Mouse (Mus musculus) ES-CJ7 (cell line): ENCODE measurements around the gene Rnf207.
A peak's percentile ranks its signal among the peaks of the same experiment; 100 is the strongest.

Experiments used
- DNase-seq: peaks from one replicate; pipeline ENCODE4 v3.0.0; 2011; ENCODE audit warnings: low read depth, low spot score

Rnf207 gene

DNA sequence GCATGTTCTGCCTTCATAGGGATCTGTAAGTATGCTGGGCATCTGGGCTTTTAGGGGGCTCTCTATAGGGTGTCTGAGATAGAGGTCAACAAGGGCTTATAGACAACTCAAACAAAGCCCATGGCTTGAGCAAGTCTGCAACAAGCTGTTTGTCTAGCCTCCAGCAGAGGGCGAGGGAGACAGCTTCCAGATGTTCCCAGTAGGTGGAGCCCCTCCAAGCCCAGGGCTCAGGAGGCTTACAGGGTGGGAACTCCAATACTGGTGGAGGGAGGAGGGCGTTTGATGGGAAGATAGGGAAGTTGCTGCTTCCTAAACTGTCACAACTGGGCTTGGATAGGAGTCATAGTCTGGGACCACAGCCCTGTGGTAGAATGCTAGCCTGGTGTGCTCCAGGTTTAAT lies 14.2 kb upstream of the Rnf207 start:
- DNase-seq = peak; percentile 93

DNA sequence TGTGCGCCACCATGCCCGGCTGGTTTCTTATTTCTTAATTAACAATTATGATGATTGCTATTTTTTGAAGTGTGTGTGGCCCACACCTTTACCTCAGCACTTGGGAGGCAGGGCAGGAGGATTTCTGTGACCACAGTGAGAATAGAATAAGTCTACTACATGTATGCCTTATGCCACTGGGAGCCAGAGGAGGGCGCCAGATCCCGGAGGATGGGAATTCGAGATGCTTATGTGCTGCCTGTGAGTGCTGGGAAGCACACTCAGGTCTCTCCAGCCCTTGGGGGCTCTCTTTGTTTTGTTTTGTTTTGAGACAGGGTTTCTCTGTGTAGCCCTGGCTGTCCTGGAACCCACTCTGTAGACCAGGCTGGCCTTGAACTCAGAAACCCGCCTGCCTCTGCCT lies 9.9 kb upstream of the Rnf207 start:
- peak; percentile 82 for DNase-seq

DNA sequence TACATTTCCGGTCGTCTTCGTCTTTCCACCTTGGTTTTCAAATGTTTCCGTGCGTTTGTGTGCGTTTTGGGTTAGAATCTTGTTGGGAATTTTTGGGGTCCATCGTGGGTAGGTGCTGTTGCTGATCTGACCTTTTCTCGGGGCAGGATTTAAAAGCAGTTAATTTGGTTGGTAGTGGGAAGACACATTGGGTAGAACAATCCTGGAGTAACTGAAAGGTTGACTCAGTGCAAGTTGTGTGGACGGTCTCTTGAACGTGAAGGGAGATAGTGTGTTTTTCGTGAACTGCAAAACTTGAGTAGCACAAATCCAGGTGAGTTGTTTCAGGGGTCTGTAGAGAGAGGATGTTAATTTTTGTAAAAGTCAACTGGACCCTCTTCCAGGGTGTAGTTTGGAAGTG lies 7.8 kb upstream of the Rnf207 start:
- DNase-seq = no peak

DNA sequence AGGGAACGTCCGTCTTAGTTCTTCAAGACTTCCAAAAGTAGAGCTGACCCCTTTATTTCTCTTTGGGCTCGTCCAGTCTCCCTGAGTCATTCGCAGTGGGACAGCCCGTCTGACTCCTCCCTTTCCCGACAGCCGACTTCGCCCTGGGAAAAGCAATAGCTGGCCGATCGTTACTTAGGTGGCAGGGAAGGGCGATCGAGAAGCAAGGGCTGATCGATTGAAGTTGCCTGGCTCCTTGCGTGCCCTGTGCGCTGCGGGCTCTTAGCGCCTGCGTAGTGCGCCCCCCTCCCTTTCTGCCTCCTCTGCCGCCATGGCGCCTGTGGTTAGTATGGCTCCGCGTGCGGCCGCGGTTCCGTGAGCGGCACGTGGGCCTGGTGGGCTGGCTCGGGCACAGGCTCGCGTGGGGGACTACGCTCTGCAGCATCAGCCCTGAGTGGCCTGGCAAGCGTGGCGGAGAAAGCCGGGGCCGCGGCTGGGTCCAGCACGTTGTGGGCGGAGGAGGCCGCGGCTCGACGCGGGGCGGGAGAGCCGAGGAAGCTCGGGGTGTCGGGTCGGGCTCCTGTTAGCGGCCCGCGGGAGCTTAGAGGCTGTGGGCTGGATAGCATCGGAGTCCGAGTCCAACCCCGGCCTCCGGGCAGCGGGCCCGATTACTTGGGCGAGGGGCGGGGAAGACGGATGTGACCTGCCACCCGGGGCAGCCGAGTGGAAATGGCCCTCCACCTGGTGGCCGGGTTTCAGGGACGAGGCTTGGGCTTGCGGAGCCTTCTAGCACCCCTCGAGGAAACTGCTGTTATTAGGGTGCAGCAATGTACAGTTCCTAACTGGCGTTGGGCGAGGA lies 7.0 kb upstream of the Rnf207 start, which contains the start of gene Rpl22:
TSS of gene Rpl22 (plus strand) at position 169 of the 838 bp plus-strand sequence.
- DNase-seq = peak; percentile 99

DNA sequence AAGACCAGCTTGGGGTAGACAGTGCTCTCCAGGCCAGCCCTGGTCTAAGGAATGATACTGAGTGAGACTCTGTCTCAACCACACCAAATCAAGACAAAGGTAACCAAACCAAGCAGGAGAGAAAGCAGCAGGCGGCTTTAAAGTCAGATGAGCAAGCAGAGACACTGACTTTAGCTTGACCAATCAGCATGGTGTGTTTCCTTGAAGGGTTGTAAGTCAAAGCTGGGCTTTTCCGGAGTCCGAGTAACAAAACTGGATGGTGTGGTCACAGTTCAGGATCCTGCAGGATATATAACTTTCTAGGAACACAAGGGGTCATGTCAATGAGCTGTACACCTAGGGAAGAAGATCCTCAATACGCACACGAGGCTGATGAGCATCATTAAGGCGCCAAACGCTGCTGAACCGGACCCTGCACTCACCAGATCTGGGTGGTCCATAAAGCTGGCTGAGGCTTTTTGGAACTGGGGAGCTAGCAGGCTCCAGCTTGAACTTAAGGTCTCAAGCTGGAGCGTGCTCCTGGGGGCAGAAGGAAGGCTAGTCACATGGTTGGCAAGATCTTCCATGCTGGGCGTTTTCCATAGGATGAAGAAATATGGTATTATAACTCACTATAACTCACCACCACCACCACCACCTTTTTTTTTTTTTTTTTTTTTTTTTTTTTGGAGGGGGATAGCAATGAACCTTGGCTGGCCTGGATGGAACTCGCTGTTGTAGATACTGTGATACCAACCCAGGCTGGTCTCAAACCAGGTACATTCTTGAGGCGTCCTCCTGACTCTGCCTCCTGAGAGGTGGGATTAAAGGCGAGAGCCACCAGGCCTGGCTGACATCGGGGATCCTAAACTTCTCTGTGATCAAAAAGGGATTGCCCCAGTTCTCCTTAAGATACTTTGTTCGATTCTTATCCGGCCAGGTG lies 6.1 kb upstream of the Rnf207 start:
- DNase-seq = peak; percentile 64

DNA sequence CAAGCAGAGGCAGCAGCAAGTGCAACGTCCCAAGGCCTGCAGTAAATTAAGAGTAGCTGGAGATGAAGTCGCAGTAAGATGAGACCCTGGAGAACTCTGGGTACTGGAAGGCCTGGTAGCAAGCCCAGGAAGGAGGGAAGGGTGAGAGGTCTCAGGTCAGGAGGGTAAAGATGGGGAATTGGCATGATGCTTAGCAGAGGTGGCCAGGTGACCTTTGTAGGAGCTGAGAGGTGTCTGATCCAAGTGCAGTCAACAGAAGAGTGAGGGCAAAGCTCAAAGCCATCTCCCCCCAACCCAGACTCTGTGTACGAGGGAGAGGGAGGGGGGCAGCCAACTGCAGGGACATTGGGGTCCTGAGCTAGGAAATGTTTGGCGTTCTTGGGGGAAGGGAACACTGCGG lies 2.7 kb upstream of the Rnf207 start:
- DNase-seq = no peak

DNA sequence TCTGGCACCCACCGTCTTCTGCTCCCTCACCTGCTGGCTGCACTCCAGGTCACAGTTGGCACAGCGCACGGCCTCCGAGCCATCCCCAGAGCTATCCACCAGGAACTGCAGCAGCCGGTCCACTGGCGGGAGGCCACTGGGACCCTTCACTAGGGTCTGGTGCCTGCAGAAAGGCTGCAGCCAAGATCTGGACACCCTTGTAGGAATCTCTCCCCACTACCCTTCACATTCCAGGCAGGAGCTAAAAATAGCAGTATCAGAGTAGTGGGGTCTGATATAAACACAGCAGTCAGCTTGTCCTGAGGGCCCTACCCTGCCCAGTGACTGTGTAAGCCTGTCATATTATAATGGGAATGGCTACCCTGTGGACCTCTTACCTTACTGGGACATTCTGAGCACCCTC lies 1.2 kb downstream of the Rnf207 start:
- DNase-seq = no peak

DNA sequence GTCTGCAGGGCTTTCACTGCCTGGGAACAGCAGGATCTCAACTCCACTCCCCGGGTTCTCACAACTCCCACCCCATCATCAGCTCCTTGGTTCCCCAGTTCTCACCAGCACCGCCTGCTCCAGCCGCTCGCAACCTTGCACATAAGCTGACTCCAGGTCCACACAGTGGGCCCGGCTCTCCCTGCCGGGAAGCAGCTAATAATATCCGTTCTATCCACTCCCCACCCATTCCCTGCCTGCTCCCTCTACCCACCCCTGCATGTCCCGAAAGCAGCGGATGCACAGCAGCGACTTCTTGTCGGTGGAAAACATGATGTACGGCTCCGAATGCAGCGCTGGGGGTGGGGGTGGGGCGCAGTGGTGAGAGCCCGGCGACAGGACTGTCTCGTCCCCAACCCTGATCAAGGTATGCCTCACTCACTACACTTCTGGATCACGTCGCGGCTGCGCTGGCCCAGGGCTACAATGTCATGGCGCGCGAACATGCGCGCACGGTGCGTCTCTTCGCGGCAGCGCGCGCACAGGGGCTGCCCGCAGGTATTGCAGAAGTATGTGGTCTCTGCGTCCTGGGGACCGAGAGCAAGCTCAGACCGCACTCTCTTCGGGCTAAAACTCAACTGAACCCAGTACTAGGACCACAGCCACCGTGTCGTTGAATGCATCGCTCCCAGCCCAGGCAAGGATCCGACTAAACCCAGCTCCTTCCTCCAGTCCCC lies 3.1 kb downstream of the Rnf207 start:
- DNase-seq = peak; percentile 66

DNA sequence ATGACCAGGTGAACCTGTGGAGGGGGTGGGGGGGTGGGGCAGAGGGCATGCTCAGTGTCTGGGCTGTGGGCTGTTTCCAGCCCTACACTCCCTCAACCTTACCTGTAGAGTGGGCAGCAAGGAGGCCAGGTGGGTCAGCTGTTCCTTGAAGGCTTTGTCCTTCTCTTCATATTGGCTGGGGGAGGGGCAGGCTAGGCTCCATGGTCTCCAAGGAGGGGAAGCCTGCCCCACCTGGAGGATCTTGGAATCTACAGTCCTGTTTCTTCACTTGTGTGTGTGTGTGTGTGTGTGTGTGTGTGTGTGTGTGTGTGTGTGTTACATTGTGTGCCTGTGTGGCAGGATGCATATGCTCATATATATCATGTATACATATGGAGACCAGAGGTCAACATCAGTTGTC lies 4.9 kb downstream of the Rnf207 start:
- DNase-seq = peak; percentile 60

DNA sequence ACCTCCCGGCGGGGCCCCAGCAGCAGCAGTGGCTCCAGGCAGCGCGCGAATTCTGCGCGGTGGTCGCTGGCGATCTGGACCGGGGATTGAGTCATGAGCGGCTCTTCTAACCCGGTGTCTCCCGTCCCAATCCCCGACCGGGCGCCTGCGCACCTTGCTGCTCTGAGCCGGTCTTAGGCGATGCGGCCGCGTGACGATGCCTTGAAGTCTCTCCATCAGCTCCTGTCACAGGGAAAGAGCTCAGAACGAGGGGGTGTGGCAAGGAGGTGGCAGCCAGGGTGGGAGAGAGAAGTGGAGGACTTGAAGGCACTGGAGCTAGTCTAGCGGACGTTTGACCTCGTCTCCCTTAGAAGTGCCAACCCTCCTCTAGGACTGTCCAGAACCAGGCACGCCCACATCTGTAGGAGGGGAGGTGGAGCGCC lies 5.6 kb downstream of the Rnf207 start:
- DNase-seq = no peak

DNA sequence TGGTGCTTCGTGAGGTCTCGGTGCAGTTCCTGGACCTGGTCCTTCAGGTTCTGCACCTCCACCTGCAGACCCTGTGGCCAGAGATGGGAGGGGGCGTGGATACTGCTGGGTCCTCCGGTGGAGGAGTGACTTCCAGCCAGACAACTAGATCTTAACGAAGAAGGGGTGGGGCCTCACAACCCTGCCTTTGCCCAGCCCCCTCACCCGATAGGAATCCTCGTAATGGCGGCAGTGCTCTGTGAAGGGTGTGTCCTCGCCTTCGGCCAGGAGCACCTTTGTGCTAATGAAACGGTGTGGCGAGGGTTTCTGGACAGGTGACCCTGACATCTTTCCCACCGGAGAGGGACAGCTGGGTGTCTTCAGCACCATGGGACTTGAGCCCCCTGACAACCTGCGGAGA lies 6.6 kb downstream of the Rnf207 start:
- peak; percentile 73 for DNase-seq

DNA sequence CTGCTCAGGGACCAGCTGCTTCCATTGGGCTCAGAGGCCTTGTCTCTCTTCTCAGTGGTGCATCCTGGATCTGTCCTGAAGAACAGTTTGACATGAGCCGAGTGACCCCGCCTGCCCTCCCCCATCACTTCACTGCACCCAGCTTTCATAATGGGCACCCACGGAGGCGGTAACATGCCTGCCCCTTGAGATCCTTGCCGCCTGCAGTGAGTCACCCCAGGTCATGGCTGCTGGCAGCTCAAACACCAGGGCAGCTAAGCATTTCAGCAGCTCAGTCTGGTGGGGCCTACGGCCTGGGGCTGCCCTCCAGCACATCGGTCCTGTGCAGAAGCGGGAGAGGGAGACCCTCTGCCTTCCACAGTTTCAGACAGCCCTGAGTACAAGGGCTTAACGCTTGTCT lies 11.3 kb downstream of the Rnf207 start:
- DNase-seq = no peak

DNA sequence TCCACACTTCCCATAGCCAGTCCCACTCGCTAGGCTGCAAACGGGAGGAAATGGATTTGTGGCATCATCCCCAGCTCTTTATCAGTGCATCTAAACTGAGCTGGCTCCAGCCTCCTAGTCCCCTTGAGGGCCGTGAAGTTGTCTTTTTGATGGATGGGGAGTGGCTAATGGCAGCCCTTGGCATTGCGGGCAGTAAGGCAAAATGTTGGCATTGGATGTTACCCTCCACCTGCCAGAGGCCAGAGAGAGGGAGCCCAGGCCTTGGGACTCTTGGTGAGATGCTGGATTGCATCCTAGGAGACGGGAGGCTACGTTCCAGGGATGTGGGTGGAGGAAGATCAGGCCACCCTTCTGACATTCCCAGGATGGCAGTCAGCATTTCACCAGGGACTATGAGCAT lies 12.8 kb downstream of the Rnf207 start:
- DNase-seq = no peak

DNA sequence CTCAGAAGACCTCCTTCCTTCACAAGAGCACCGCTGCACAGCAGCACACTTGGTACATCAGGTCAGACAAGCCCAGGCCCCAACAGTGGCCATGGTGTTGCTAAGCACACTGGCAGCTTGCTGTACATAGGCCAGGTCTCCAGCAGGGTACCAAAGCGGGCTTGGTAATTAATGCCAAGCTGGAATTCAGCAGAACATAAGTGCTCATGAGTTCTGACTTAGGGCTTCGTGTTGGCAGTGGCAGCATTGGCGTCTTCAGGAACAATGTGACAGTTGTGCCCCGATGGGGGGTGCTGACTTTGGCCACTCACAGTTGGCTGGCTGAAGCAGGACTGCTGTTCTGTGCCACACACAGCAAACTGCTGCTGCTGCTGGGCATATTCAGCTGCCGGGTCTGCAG lies 14.1 kb downstream of the Rnf207 start:
- no peak for DNase-seq

DNA sequence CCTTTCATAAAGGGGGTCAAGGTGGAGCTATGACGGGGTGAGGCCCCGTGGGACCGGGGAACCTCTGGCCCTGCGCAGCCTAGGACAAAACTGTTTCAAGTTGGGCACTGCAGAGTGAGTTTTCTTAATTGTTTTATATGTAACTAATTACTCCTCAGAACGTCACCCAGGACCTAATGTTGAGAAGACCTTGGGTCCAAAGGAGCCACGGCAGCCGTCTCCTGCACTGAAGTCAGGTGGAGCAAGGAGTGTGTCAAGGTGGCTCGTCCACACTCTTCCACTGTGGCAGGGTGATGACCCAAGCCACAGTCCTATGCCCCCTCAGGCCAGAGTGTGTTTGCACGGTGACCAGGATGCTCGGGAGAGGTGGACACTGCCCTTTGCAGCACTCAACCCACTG lies 15.6 kb downstream of the Rnf207 start:
- no peak for DNase-seq

DNA sequence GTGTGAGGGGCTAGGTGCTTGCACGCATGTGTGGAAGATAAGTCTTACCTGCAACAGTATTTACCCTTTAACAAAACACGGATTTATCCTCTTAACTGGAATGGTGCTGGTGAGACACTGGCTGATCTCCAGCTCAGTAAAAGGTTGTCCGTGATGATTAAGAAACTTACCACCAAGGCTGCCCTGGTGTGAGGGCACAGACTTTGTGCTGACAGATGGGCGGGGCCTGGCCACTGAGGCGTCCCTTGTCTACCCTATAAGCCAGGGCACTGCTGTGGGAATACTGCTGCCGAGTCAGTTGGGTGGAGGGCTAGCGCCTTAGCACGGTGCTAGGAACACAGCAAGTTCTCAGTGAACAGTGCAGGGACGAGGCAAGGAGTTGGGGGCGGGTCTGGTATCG lies 16.8 kb downstream of the Rnf207 start:
- DNase-seq = no peak

DNA sequence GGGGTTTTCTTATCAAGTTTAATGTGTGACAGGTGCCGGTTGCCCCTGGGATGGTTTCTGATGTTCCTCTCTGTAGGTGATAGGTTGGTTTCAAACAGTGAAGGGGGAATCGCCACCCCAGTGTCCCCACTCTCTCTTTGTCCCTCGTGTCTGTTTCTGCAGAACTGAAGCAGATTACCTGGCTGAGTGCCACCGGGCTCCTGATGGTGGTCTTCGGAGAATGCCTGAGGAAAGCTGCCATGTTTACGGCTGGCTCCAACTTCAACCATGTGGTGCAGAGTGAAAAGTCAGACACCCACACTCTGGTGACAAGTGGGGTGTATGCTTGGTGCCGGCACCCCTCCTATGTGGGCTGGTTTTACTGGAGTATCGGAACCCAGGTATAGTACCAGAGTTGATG lies 18.4 kb downstream of the Rnf207 start:
- no peak for DNase-seq

DNA sequence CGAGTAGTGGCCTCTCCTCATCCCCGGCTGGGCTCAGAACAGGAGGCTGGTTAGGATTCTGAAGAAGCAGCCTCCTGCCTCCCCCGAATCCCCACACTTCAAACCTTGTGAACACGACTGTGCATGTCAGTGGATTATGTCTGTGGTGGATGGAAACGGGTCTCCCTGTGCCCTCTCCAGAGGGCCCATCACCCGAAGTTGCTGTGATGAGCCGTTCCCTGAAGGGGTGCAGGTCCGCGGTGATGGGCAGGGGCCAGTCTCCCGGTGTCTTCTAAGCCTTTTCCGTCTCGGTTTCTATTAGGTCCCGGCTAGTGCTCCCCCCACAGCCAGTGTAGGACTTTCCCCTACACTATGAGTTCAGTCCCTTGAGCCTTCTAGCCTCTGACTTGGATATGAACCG lies 20.0 kb downstream of the Rnf207 start:
- no peak for DNase-seq

DNA sequence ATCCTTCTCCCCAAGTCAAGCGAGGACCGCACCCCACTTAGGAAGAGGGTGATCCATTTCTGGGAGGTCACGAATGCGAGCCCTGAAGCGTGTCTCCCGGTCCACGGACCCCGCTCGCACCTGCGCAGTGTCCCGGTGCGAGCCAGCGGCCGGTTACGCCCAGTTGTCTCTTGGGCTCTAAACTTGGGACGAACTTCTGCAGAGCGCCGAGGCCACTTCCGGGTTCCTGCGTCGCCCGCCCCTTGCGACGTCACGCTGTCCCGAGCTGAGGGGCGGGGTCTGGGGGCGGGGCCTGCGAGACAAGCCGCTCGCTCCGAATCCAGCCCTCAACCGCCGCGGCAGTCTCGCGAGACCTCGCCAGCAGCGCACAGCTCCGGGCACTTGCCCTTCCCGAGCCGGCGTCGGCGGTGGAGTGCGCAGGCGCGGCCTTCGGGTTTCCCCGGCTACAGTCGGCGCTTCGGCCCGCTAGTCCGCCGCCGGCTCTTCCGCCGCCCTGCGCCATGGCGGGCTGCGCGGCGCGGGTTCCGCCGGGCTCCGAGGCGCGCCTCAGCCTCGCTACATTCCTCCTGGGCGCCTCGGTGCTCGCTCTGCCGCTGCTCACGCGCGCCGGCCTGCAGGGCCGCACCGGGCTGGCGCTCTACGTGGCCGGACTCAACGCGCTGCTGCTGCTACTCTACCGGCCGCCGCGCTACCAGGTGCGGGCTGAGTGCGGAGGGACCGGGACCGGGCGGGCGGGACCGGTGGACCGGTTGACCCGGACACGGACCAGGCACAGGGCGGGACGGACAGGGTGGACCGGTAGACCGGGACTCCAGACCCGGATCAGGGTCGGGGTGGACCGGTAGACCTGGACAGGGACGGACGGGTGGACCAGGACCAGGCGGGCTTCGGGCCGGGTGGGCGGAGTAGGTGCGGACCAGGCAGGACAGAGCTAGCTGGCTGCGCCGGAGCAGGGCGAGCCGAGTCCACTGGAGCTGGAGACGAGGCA lies 21.6 kb downstream of the Rnf207 start, which contains the start of gene Icmt:
TSS of gene Icmt (plus strand) at position 354 of the 988 bp plus-strand sequence.
- DNase-seq = peak; percentile 99

DNA sequence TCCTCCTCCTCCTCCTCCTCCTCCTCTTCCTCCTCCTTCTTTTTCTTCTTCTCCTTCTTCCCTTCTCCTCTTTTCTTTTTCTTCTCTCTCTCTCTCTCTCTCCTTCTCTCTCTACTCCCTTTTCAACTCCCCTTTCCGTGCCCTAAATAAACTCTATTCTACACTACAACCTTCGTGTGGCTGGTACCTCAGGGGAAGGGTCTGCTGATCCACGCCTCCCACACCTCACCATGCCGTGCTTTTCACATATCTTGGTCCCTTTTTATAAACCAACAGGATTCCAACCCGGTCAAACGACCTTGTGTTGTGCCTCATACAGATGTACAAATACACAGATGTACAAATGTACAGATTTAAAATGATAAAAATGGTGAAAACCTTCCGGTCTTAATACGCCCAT lies 22.4 kb downstream of the Rnf207 start:
- DNase-seq = no peak

DNA sequence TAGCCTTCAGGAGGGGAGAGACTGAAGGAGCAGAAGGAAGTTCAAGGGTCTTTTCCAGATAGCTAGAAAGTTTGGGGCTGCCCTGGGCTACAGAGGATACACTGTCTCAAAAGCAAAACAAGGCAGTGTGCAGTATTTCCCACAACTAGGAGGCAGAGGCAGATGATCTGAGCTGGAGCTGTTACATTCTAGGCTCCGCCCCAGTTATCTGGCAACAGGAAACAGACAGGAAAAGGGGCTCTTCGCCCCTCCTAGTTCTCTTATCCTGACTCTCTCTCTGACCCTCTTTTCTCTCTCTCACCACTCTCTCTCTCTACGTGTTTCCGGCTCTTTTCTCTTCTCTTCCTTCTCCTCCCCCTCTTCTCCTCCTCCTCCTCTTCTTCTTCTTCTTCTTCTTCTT lies 22.9 kb downstream of the Rnf207 start:
- no peak for DNase-seq
